Mouse (Mus musculus) myocyte (in vitro differentiated cells): ENCODE measurements around the gene Polm.

Experiments used
- E2F4 ChIP-seq: IDR thresholded peaks from one replicate; pipeline ENCODE4 v1.6.1; 2011; ENCODE audit warnings: mild to moderate bottlenecking, control low read depth, moderate library complexity; ENCODE audit not compliant: insufficient read depth
- MAX ChIP-seq: IDR thresholded peaks from one replicate; pipeline ENCODE4 v1.6.1; 2011; ENCODE audit warnings: low read depth, mild to moderate bottlenecking, control low read depth
- MYOD1 ChIP-seq, 3 experiments: IDR thresholded peaks; one replicate each; pipeline ENCODE4 v1.6.1; 2011; ENCODE audit warnings: control low read depth in 2 of 3, low read depth in 2 of 3, mild to moderate bottlenecking in 2 of 3, moderate library complexity in 1 of 3; ENCODE audit not compliant: insufficient read length in 2 of 3, control insufficient read depth in 1 of 3
- POLR2A ChIP-seq: IDR thresholded peaks from one replicate; pipeline ENCODE4 v1.6.1; 2011; ENCODE audit warnings: low read depth, mild to moderate bottlenecking, control low read depth, moderate library complexity; ENCODE audit not compliant: insufficient read length
- POLR2AphosphoS2 ChIP-seq: IDR thresholded peaks from one replicate; pipeline ENCODE4 v1.6.1; 2011; ENCODE audit warnings: low read depth, control low read depth; ENCODE audit not compliant: insufficient read length
- TCF12 ChIP-seq: IDR thresholded peaks from one replicate; pipeline ENCODE4 v1.6.1; 2011; ENCODE audit warnings: mild to moderate bottlenecking, control low read depth; ENCODE audit not compliant: poor library complexity, insufficient read depth, severe bottlenecking

GRCm38 (mm10) chr11:5879905-5880304 is 42.1 kb upstream of the Polm start:
- TF ChIP-seq MYOD1 (IDR thresholded peaks at IDR 0.05; ENCODE audit: control insufficient read depth in 1 of 3, insufficient read length in 2 of 3, low read depth in 2 of 3): no peak
- no peak for TF ChIP-seq MAX
- no peak for TF ChIP-seq POLR2A
- TF ChIP-seq TCF12: no peak
- TF ChIP-seq E2F4: no peak
- no peak for TF ChIP-seq POLR2AphosphoS2
